Mouse (Mus musculus): ENCODE measurements around the gene 2010111I01Rik. TPM values are rescaled to one million over a fixed set of nuclear protein-coding genes. Genes with fewer than 3 reads are reported as not detected.

2010111I01Rik gene
- polyA plus RNA-seq, 1 experiment = 84.5 TPM

DNA sequence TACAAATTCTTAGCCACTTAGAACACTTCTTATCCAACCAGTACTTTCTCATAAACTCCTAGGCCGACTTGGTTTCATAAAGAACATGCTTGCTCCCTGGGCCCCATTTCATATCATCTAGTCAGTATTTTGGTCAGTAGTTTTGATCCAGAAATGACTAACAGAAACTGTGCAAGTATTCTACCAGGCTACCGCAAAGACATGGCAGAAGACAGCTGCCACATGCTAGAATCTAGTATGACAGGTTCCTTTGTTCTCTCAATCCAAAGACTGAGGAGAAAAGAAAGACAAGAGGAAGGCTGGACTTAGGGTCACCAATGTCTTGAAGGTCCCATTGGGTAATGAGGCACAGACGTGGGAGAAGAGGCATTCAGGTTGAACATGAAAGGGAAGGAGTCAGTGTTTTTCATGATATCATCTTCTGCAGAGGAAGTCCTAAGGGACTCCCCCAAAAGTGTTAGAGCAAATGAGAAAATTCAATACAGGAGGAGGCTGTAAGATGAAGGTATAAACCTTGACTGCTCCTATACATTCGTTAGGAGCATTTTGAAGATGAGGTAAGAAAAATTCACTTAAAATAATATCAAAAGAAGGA, 216.0 kb downstream of the 2010111I01Rik start:
- peaks cover 3% of the 10 kb centered on the region; the same call in 1 of the 2 replicates for H3K4me1 ChIP-seq (ENCODE audit: control insufficient read depth, insufficient read depth, low read length)
- TF ChIP-seq POLR2A (IDR thresholded peaks at IDR 0.05; ENCODE audit: low read depth, low read length) (no peak), CTCF (conservative IDR thresholded peaks at IDR 0.05; ENCODE audit: insufficient read depth, insufficient read length, low read depth, low read length) (no peak)

GRCm38 (mm10) chr13:63184946-63185345, 220.3 kb downstream of the 2010111I01Rik start:
- no peaks in the 10 kb centered on the region for H3K36me3 ChIP-seq (ENCODE audit: control insufficient read depth, insufficient read depth, low read length)
- H3K4me3 ChIP-seq (ENCODE audit: insufficient read depth, low read depth, low read length) = no peak overlapping the region
- H3K27ac ChIP-seq (ENCODE audit: insufficient read depth, low read depth, low read length) = no peak overlapping the region
- peaks cover 19% of the 10 kb centered on the region for H3K4me1 ChIP-seq (ENCODE audit: control insufficient read depth, insufficient read depth, low read length)
- no peak for DNase-seq
- H3K27me3 ChIP-seq (replicated peaks; ENCODE audit: control insufficient read depth, insufficient read depth, low read length) = no peaks in the 10 kb centered on the region
- WGBS = 77% methylated on average over 6 of the region's 6 CpGs
- no peak for TF ChIP-seq CTCF (conservative IDR thresholded peaks at IDR 0.05; ENCODE audit: insufficient read depth, insufficient read length, low read depth, low read length)
- no peak for TF ChIP-seq POLR2A (IDR thresholded peaks at IDR 0.05; ENCODE audit: low read depth, low read length)

More for the DNA sequence above, 216.0 kb downstream of the 2010111I01Rik start:
- 88% methylated on average over 4 of the region's 4 CpGs for WGBS
- Histone ChIP-seq H3K4me3 (ENCODE audit: insufficient read depth, low read depth, low read length) (no peak overlapping the region), H3K27ac (ENCODE audit: insufficient read depth, low read depth, low read length) (no peak overlapping the region), H3K27me3 (replicated peaks; ENCODE audit: control insufficient read depth, insufficient read depth, low read length) (no peaks in the 10 kb centered on the region), H3K36me3 (ENCODE audit: control insufficient read depth, insufficient read depth, low read length) (no peaks in the 10 kb centered on the region)
- DNase-seq = no peak

DNA sequence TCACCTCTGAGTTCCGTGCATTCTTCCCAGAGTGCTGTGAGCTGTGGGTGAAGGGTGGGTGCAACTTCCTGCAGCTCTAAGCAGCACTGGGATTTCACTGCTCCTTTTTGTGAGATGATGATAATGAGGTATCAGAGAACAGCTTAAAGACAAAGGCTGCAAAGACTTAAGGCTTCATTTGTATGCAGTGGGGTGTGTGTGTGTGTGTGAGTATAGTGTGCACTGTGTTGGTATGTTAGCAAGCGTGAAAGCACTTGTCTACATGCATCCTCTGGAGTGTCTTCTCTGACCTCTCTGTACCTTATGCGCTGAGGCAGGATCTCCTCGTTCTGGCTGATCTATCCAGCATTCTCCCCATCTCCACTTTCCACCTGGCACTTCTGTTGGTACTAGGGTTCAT, 221.5 kb downstream of the 2010111I01Rik start:
- Histone ChIP-seq H3K4me3 (ENCODE audit: insufficient read depth, low read depth, low read length) (no peak overlapping the region), H3K4me1 (ENCODE audit: control insufficient read depth, insufficient read depth, low read length) (peaks cover 19% of the 10 kb centered on the region), H3K27me3 (replicated peaks; ENCODE audit: control insufficient read depth, insufficient read depth, low read length) (no peaks in the 10 kb centered on the region), H3K27ac (ENCODE audit: insufficient read depth, low read depth, low read length) (peak overlapping the region; percentile 88; the same call in 1 of the 2 replicates), H3K36me3 (ENCODE audit: control insufficient read depth, insufficient read depth, low read length) (no peaks in the 10 kb centered on the region)
- no peak for DNase-seq
- no peak for TF ChIP-seq POLR2A (IDR thresholded peaks at IDR 0.05; ENCODE audit: low read depth, low read length)
- no peak for TF ChIP-seq CTCF (conservative IDR thresholded peaks at IDR 0.05; ENCODE audit: insufficient read depth, insufficient read length, low read depth, low read length)
- WGBS = 76% methylated on average over 4 of the region's 4 CpGs

GRCm38 (mm10) chr13:63186642-63187041, 221.9 kb downstream of the 2010111I01Rik start:
- Histone ChIP-seq H3K36me3 (ENCODE audit: control insufficient read depth, insufficient read depth, low read length) (no peaks in the 10 kb centered on the region), H3K27me3 (replicated peaks; ENCODE audit: control insufficient read depth, insufficient read depth, low read length) (no peaks in the 10 kb centered on the region), H3K4me1 (ENCODE audit: control insufficient read depth, insufficient read depth, low read length) (peaks cover 19% of the 10 kb centered on the region), H3K4me3 (ENCODE audit: insufficient read depth, low read depth, low read length) (no peak overlapping the region), H3K27ac (ENCODE audit: insufficient read depth, low read depth, low read length) (peak overlapping the region; percentile 88)
- 69% methylated on average over 1 of the region's 1 CpGs for WGBS
- TF ChIP-seq POLR2A (IDR thresholded peaks at IDR 0.05; ENCODE audit: low read depth, low read length) (no peak), CTCF (conservative IDR thresholded peaks at IDR 0.05; ENCODE audit: insufficient read depth, insufficient read length, low read depth, low read length) (no peak)
- no peak for DNase-seq

DNA sequence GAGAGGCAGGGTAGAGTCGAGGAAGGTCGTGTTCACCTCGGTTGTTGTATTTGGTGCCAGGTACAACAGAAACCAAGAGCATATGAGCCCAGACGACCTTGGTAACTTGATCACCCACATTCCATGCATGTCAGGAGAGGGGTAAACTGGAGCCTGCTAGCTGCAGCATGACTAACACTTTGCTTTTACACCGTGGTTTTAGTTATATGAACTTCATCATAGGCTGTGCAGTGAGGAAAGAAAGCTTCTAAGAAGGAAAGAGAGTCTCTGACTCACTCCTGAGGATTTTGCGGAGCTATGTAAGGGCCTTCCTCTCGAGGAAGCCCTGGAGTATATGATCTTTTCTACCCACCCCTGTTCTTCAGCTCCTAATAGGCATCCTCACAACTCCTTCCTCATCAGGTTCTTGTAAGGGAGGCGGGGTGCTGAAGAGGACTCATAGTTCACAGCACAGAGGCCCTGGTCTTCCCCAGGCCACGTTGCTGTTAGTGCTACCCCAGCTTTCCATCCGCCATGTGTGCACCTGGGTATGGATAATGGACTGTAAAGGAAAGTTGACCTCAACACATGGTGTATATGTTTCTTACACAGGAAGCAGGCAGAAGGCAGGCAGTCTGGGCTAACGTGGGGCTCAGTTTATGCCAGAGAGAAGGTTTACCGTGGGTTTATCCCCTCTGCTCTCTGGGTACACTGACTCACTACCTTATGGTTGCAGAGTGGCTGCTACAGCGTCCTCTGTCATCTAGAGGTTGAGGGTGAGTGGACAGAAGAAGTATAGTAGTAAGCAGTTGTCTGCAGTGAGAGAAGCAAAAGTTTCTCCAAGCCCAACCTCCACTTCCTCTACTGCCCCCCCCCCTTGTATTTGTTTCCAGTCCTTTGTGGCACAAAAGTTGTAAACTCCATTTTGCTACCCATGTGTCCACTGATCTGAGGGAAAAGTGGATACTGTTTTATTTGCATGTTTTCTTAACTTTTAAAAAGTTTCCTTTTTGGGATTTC, 222.8 kb downstream of the 2010111I01Rik start:
- no peak for TF ChIP-seq POLR2A (IDR thresholded peaks at IDR 0.05; ENCODE audit: low read depth, low read length)
- no peak for TF ChIP-seq CTCF (conservative IDR thresholded peaks at IDR 0.05; ENCODE audit: insufficient read depth, insufficient read length, low read depth, low read length)
- peak; percentile 79 for DNase-seq
- Histone ChIP-seq H3K27me3 (replicated peaks; ENCODE audit: control insufficient read depth, insufficient read depth, low read length) (no peaks in the 10 kb centered on the region), H3K36me3 (ENCODE audit: control insufficient read depth, insufficient read depth, low read length) (no peaks in the 10 kb centered on the region), H3K27ac (ENCODE audit: insufficient read depth, low read depth, low read length) (peak overlapping the region; percentile 100), H3K4me1 (ENCODE audit: control insufficient read depth, insufficient read depth, low read length) (peaks cover 19% of the 10 kb centered on the region), H3K4me3 (ENCODE audit: insufficient read depth, low read depth, low read length) (no peak overlapping the region)
- 54% methylated on average over 13 of the region's 13 CpGs for WGBS

DNA sequence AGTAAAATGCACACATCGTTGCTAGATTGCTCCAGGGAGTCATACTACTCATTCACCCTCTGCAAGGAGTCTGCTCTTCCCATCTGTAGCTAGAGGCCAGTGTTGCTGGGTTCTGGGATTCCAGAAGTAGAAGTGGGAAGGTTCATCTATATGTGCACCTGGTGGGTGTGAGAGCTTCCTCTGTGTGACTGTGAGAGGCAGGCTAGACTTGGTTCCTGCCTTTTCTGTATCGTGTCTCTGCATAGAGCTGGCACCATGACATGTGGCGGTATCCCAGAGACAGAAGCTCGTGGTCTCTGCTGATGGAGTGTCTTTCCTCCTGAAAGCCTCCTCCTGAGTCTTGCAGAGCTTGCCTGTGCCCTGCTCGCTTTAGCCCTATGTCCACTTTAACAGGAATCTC, 223.6 kb downstream of the 2010111I01Rik start:
- Histone ChIP-seq H3K36me3 (ENCODE audit: control insufficient read depth, insufficient read depth, low read length) (no peaks in the 10 kb centered on the region), H3K4me3 (ENCODE audit: insufficient read depth, low read depth, low read length) (no peak overlapping the region), H3K27me3 (replicated peaks; ENCODE audit: control insufficient read depth, insufficient read depth, low read length) (no peaks in the 10 kb centered on the region), H3K4me1 (ENCODE audit: control insufficient read depth, insufficient read depth, low read length) (peaks cover 19% of the 10 kb centered on the region), H3K27ac (ENCODE audit: insufficient read depth, low read depth, low read length) (peak overlapping the region; percentile 91)
- WGBS = 55% methylated on average over 5 of the region's 5 CpGs
- DNase-seq = no peak
- TF ChIP-seq CTCF (conservative IDR thresholded peaks at IDR 0.05; ENCODE audit: insufficient read depth, insufficient read length, low read depth, low read length) = no peak
- TF ChIP-seq POLR2A (IDR thresholded peaks at IDR 0.05; ENCODE audit: low read depth, low read length) = no peak

- DNase-seq = peak; percentile 85
- no peak overlapping the region for H3K4me3 ChIP-seq (ENCODE audit: insufficient read depth, low read depth, low read length)
- peaks cover 19% of the 10 kb centered on the region for H3K4me1 ChIP-seq (ENCODE audit: control insufficient read depth, insufficient read depth, low read length)
- H3K27me3 ChIP-seq (replicated peaks; ENCODE audit: control insufficient read depth, insufficient read depth, low read length) = no peaks in the 10 kb centered on the region
- H3K27ac ChIP-seq (ENCODE audit: insufficient read depth, low read depth, low read length) = peak overlapping the region; percentile 91; the same call in 1 of the 2 replicates
- no peaks in the 10 kb centered on the region for H3K36me3 ChIP-seq (ENCODE audit: control insufficient read depth, insufficient read depth, low read length)
- TF ChIP-seq CTCF (conservative IDR thresholded peaks at IDR 0.05; ENCODE audit: insufficient read depth, insufficient read length, low read depth, low read length) (no peak), POLR2A (IDR thresholded peaks at IDR 0.05; ENCODE audit: low read depth, low read length) (no peak)
- WGBS = 25% methylated on average over 2 of the region's 2 CpGs
These were observed 224.1 kb downstream of the 2010111I01Rik start for GRCm38 (mm10) chr13:63188811-63189210.

Measured in kidney, adult 2 months (tissue).